8 mouse cellular contexts compared by ENCODE assay signal in the genomic region with DNA sequence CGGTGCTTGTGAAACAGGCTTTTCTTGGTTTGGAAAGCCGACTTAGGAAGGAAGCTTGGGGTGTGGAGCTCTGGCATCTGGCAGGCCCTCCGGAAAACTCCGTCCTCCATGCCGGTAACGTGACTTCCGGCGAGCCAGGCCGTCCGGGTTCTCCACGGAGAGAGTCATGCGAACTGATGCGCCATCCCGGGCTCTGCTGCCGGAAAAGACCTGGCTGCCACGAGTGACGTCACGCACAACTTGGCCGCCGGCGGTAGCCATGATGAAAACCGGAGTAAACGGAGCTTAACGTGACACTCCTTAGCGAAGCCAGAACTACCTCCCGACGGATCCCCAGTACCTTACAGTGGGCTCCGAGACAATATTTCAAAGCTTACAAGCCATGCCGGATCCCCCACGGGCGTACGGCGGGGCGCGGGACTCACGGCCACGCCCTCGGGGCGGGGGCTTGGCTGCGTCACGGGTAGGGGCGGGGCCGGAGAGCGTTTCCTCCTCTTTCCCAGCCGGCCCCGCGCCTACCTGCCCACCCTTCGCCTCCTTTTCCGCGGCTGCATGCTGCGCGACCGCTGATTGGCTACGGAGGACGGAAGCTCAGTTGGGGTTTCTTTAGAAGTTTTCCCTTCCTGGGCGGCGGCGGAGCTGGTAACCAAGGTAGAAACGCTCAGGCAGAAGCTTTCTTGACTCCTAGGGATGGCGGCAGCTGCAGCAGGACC. TPM values are rescaled to one million over a fixed set of nuclear protein-coding genes. Genes with fewer than 3 reads are reported as not detected.
DNase-seq lines count a peak whose midpoint lies in the region; ATAC-seq lines count a peak whose summit lies in the region.

A gene (plus strand): TSS at position 553 of the 713 bp plus-strand sequence.

- peak within 1 kb of the TSS; percentile 60 for H3K9ac ChIP-seq in forebrain, embryonic 14.5 days (ENCODE audit: low read length)
- H3K9ac ChIP-seq in neural tube, embryonic 15.5 days (replicated peaks): peak within 1 kb of the TSS; percentile 69

- no peaks in the 10 kb centered on the region for H3K27me3 ChIP-seq in forebrain, embryonic 14.5 days (replicated peaks; ENCODE audit: control insufficient read depth, insufficient read depth, low read length)
- no peaks in the 10 kb centered on the region for H3K27me3 ChIP-seq in neural tube, embryonic 15.5 days (replicated peaks)

- no peaks in the 10 kb centered on the region for H3K36me3 ChIP-seq in forebrain, embryonic 14.5 days (ENCODE audit: control insufficient read depth, insufficient read depth, low read length)
- H3K36me3 ChIP-seq in neural tube, embryonic 15.5 days: no peaks in the 10 kb centered on the region; the same call in 1 of the 2 replicates

- H3K4me2 ChIP-seq in forebrain, embryonic 14.5 days (ENCODE audit: low read length): peak within 1 kb of the TSS; percentile 59
- H3K4me2 ChIP-seq in neural tube, embryonic 15.5 days: peak within 1 kb of the TSS; percentile 80

- no peaks in the 10 kb centered on the region for H3K9me3 ChIP-seq in forebrain, embryonic 14.5 days (replicated peaks; ENCODE audit: control insufficient read depth, low read length)
- no peaks in the 10 kb centered on the region for H3K9me3 ChIP-seq in neural tube, embryonic 15.5 days (replicated peaks)

- H3K27ac ChIP-seq in forebrain, embryonic 14.5 days (ENCODE audit: low read depth, low read length): peak within 1 kb of the TSS; percentile 96
- peak within 1 kb of the TSS; percentile 100 for H3K27ac ChIP-seq in neural tube, embryonic 15.5 days (replicated peaks)

- DNase-seq in ES-CJ7 (ENCODE audit: low read depth, low spot score): peak; percentile 97
- DNase-seq in cerebellum, adult 11 months: peak; percentile 97
- DNase-seq in forebrain, embryonic 14.5 days (ENCODE audit: low spot score): peak; percentile 98
- peak; percentile 95 to 96 for DNase-seq in heart, postnatal 14 days
- peak; percentile 97 for DNase-seq in layer of hippocampus, adult 11-12 months (ENCODE audit: low spot score)
- peak; percentile 96 to 97 for DNase-seq in lung, adult 18-20 months
- DNase-seq in testis, postnatal 14 days (ENCODE audit: low spot score): peak; percentile 95

- intact Hi-C loops in heart, postnatal 14 days (cut with DNase I): no loop called here

- under 1% methylated on average over 57 of the region's 60 CpGs for WGBS in forebrain, embryonic 14.5 days
- under 1% methylated on average over 60 of the region's 60 CpGs for WGBS in neural tube, embryonic 15.5 days

- ATAC-seq in forebrain, embryonic 14.5 days: peak; percentile 99
- ATAC-seq in neural tube, embryonic 15.5 days (ENCODE audit: low FRiP score): peak; percentile 99

- peak within 1 kb of the TSS; percentile 59 for H3K4me3 ChIP-seq in forebrain, embryonic 14.5 days (ENCODE audit: low read depth, low read length)
- peak within 1 kb of the TSS; percentile 81 for H3K4me3 ChIP-seq in neural tube, embryonic 15.5 days (replicated peaks)

- H3K4me1 ChIP-seq in forebrain, embryonic 14.5 days (ENCODE audit: control insufficient read depth, insufficient read depth, low read length): peaks cover 17% of the 10 kb centered on the region
- peaks cover 27% of the 10 kb centered on the region for H3K4me1 ChIP-seq in neural tube, embryonic 15.5 days

RNA-seq across cellular contexts. Expression of the gene that starts here (rescaled TPM):
- polyA plus RNA-seq in forebrain, embryonic 14.5 days (2014; fragmentation: Nextera tagmentation; extraction: Ambion mirVana): 134 and 149 TPM in 2 replicates
- 10 to 100 TPM; 70.4 to 72.2 TPM for total RNA-seq in heart, postnatal 14 days (2021)
- 93.9 and 101 TPM in 2 replicates for polyA plus RNA-seq in neural tube, embryonic 15.5 days (2015; fragmentation: Nextera tagmentation; extraction: Ambion mirVana)

Comparison
In these comparisons a context has a peak if more than half of its experiments do, and no peak if none do; other contexts are left out.
1. Peak in every context shown above with its lines: DNase-seq, ATAC-seq, H3K4me3 ChIP-seq and H3K27ac ChIP-seq.